Mouse (Mus musculus): ENCODE measurements at regions not wholly inside any gene's neighbourhood (a gene's known extent, or its start where the extent isn't known, plus 50 kb on each side); places are given as distances from the start of the nearest gene placed in this dataset.

GRCm38 (mm10) chr12:69496341-69496904 is 86.4 kb downstream of the Vcpkmt start:
- Histone ChIP-seq H3K27ac (ENCODE audit: low read length) (peak overlapping the region; percentile 89), H3K4me1 (ENCODE audit: control insufficient read depth, insufficient read depth, low read length) (peaks cover 30% of the 10 kb centered on the region), H3K36me3 (ENCODE audit: control insufficient read depth, insufficient read depth, low read length) (no peaks in the 10 kb centered on the region), H3K9me3 (replicated peaks; ENCODE audit: control insufficient read depth, low read length) (no peaks in the 10 kb centered on the region), H3K27me3 (ENCODE audit: control insufficient read depth, insufficient read depth, low read length) (no peaks in the 10 kb centered on the region), H3K4me3 (replicated peaks; ENCODE audit: low read length) (no peak overlapping the region), H3K4me2 (ENCODE audit: low read depth, low read length) (peak overlapping the region; percentile 36), H3K9ac (ENCODE audit: low read length) (no peak overlapping the region)
- 51% methylated on average over 6 of the region's 6 CpGs for WGBS
- ATAC-seq (ENCODE audit: insufficient read depth, low FRiP score), result 0 out of 2 replicates have a peak, but pooled peaks have one; percentile 31

GRCm38 (mm10) chr12:69495776-69496175 is 87.1 kb downstream of the Vcpkmt start:
- Histone ChIP-seq H3K4me3 (replicated peaks; ENCODE audit: low read length) (no peak overlapping the region), H3K27me3 (ENCODE audit: control insufficient read depth, insufficient read depth, low read length) (no peaks in the 10 kb centered on the region), H3K9me3 (replicated peaks; ENCODE audit: control insufficient read depth, low read length) (no peaks in the 10 kb centered on the region), H3K27ac (ENCODE audit: low read length) (peak overlapping the region; percentile 89), H3K36me3 (ENCODE audit: control insufficient read depth, insufficient read depth, low read length) (no peaks in the 10 kb centered on the region), H3K4me2 (ENCODE audit: low read depth, low read length) (no peak overlapping the region), H3K9ac (ENCODE audit: low read length) (no peak overlapping the region), H3K4me1 (ENCODE audit: control insufficient read depth, insufficient read depth, low read length) (peaks cover 23% of the 10 kb centered on the region)
- 79% methylated on average over 5 of the region's 5 CpGs for WGBS
- no peak for ATAC-seq (ENCODE audit: insufficient read depth, low FRiP score)

GRCm38 (mm10) chr12:69494648-69495047 is 88.2 kb downstream of the Vcpkmt start:
- Histone ChIP-seq H3K36me3 (ENCODE audit: control insufficient read depth, insufficient read depth, low read length) (no peaks in the 10 kb centered on the region), H3K4me1 (ENCODE audit: control insufficient read depth, insufficient read depth, low read length) (peaks cover 21% of the 10 kb centered on the region), H3K27ac (ENCODE audit: low read length) (peak overlapping the region; percentile 25), H3K27me3 (ENCODE audit: control insufficient read depth, insufficient read depth, low read length) (no peaks in the 10 kb centered on the region), H3K9me3 (replicated peaks; ENCODE audit: control insufficient read depth, low read length) (no peaks in the 10 kb centered on the region), H3K9ac (ENCODE audit: low read length) (no peak overlapping the region), H3K4me3 (replicated peaks; ENCODE audit: low read length) (no peak overlapping the region), H3K4me2 (ENCODE audit: low read depth, low read length) (no peak overlapping the region)
- 32% methylated on average over 8 of the region's 8 CpGs for WGBS
- peak; percentile 48; the same call in 1 of the 2 replicates for ATAC-seq (ENCODE audit: insufficient read depth, low FRiP score)

- Histone ChIP-seq H3K36me3 (ENCODE audit: control insufficient read depth, insufficient read depth, low read length) (no peaks in the 10 kb centered on the region), H3K9me3 (replicated peaks; ENCODE audit: control insufficient read depth, low read length) (no peaks in the 10 kb centered on the region), H3K9ac (ENCODE audit: low read length) (no peak overlapping the region), H3K4me1 (ENCODE audit: control insufficient read depth, insufficient read depth, low read length) (peaks cover 10% of the 10 kb centered on the region; the same call in 1 of the 2 replicates), H3K27me3 (ENCODE audit: control insufficient read depth, insufficient read depth, low read length) (no peaks in the 10 kb centered on the region), H3K27ac (ENCODE audit: low read length) (no peak overlapping the region), H3K4me3 (replicated peaks; ENCODE audit: low read length) (no peak overlapping the region), H3K4me2 (ENCODE audit: low read depth, low read length) (no peak overlapping the region)
- ATAC-seq (ENCODE audit: insufficient read depth, low FRiP score), result no peak
- WGBS, result 88% methylated on average over 10 of the region's 10 CpGs
Measured at GRCm38 (mm10) chr12:69489686-69490085, 93.1 kb downstream of the Vcpkmt start.

- H3K4me2 ChIP-seq (ENCODE audit: low read depth, low read length), result no peak overlapping the region
- H3K27me3 ChIP-seq (ENCODE audit: control insufficient read depth, insufficient read depth, low read length), result no peaks in the 10 kb centered on the region
- no peaks in the 10 kb centered on the region for H3K36me3 ChIP-seq (ENCODE audit: control insufficient read depth, insufficient read depth, low read length)
- H3K4me1 ChIP-seq (ENCODE audit: control insufficient read depth, insufficient read depth, low read length), result peaks cover 7% of the 10 kb centered on the region; the same call in 1 of the 2 replicates
- 54% methylated on average over 8 of the region's 8 CpGs for WGBS
- no peak overlapping the region for H3K27ac ChIP-seq (ENCODE audit: low read length)
- ATAC-seq (ENCODE audit: insufficient read depth, low FRiP score), result no peak
- no peak overlapping the region for H3K4me3 ChIP-seq (replicated peaks; ENCODE audit: low read length)
- H3K9ac ChIP-seq (ENCODE audit: low read length), result no peak overlapping the region
- H3K9me3 ChIP-seq (replicated peaks; ENCODE audit: control insufficient read depth, low read length), result no peaks in the 10 kb centered on the region
Measured at GRCm38 (mm10) chr12:69486903-69487302, 95.9 kb downstream of the Vcpkmt start.

GRCm38 (mm10) chr12:69485652-69486651 is 96.9 kb downstream of the Vcpkmt start:
- Histone ChIP-seq H3K36me3 (ENCODE audit: control insufficient read depth, insufficient read depth, low read length) (no peaks in the 10 kb centered on the region), H3K9ac (ENCODE audit: low read length) (no peak overlapping the region; the same call in 1 of the 2 replicates), H3K4me2 (ENCODE audit: low read depth, low read length) (peak overlapping the region; percentile 22; the same call in 1 of the 2 replicates), H3K4me1 (ENCODE audit: control insufficient read depth, insufficient read depth, low read length) (peaks cover 7% of the 10 kb centered on the region; the same call in 1 of the 2 replicates), H3K27me3 (ENCODE audit: control insufficient read depth, insufficient read depth, low read length) (no peaks in the 10 kb centered on the region), H3K27ac (ENCODE audit: low read length) (no peak overlapping the region), H3K4me3 (replicated peaks; ENCODE audit: low read length) (no peak overlapping the region), H3K9me3 (replicated peaks; ENCODE audit: control insufficient read depth, low read length) (no peaks in the 10 kb centered on the region)
- ATAC-seq (ENCODE audit: insufficient read depth, low FRiP score), result no peak; the same call in 1 of the 2 replicates
- 36% methylated on average over 14 of the region's 14 CpGs for WGBS

- no peaks in the 10 kb centered on the region for H3K27me3 ChIP-seq (ENCODE audit: control insufficient read depth, insufficient read depth, low read length)
- no peak overlapping the region for H3K4me3 ChIP-seq (replicated peaks; ENCODE audit: low read length)
- H3K36me3 ChIP-seq (ENCODE audit: control insufficient read depth, insufficient read depth, low read length), result no peaks in the 10 kb centered on the region
- H3K9me3 ChIP-seq (replicated peaks; ENCODE audit: control insufficient read depth, low read length), result no peaks in the 10 kb centered on the region
- peak; percentile 67; the same call in 1 of the 2 replicates for ATAC-seq (ENCODE audit: insufficient read depth, low FRiP score)
- WGBS, result 58% methylated on average over 3 of the region's 3 CpGs
- no peak overlapping the region for H3K4me2 ChIP-seq (ENCODE audit: low read depth, low read length)
- peak overlapping the region; percentile 30 for H3K27ac ChIP-seq (ENCODE audit: low read length)
- H3K9ac ChIP-seq (ENCODE audit: low read length), result no peak overlapping the region
- H3K4me1 ChIP-seq (ENCODE audit: control insufficient read depth, insufficient read depth, low read length), result peaks cover 13% of the 10 kb centered on the region
Measured at GRCm38 (mm10) chr12:69481420-69481819, 101.4 kb downstream of the Vcpkmt start.

GRCm38 (mm10) chr12:69476631-69477091 is 104.4 kb upstream of the Gm9887 start:
- Histone ChIP-seq H3K9me3 (replicated peaks; ENCODE audit: control insufficient read depth, low read length) (no peaks in the 10 kb centered on the region), H3K27ac (ENCODE audit: low read length) (no peak overlapping the region), H3K36me3 (ENCODE audit: control insufficient read depth, insufficient read depth, low read length) (no peaks in the 10 kb centered on the region), H3K4me3 (replicated peaks; ENCODE audit: low read length) (no peak overlapping the region), H3K4me1 (ENCODE audit: control insufficient read depth, insufficient read depth, low read length) (peaks cover 30% of the 10 kb centered on the region), H3K27me3 (ENCODE audit: control insufficient read depth, insufficient read depth, low read length) (no peaks in the 10 kb centered on the region), H3K4me2 (ENCODE audit: low read depth, low read length) (peak overlapping the region; percentile 14; the same call in 1 of the 2 replicates), H3K9ac (ENCODE audit: low read length) (peak overlapping the region; percentile 53)
- WGBS, result 25% methylated on average over 18 of the region's 18 CpGs
- ATAC-seq (ENCODE audit: insufficient read depth, low FRiP score), result no peak

- H3K9me3 ChIP-seq (replicated peaks; ENCODE audit: control insufficient read depth, low read length), result no peaks in the 10 kb centered on the region
- no peak overlapping the region for H3K9ac ChIP-seq (ENCODE audit: low read length)
- no peak overlapping the region for H3K4me3 ChIP-seq (replicated peaks; ENCODE audit: low read length)
- no peak for ATAC-seq (ENCODE audit: insufficient read depth, low FRiP score)
- H3K27me3 ChIP-seq (ENCODE audit: control insufficient read depth, insufficient read depth, low read length), result no peaks in the 10 kb centered on the region
- H3K4me1 ChIP-seq (ENCODE audit: control insufficient read depth, insufficient read depth, low read length), result peaks cover 30% of the 10 kb centered on the region
- H3K27ac ChIP-seq (ENCODE audit: low read length), result no peak overlapping the region
- no peak overlapping the region for H3K4me2 ChIP-seq (ENCODE audit: low read depth, low read length)
- WGBS, result 84% methylated on average over 4 of the region's 4 CpGs
- H3K36me3 ChIP-seq (ENCODE audit: control insufficient read depth, insufficient read depth, low read length), result no peaks in the 10 kb centered on the region
Measured at GRCm38 (mm10) chr12:69476131-69476530, 103.9 kb upstream of the Gm9887 start.

Data from stomach, embryonic 16.5 days (tissue).